Mouse (Mus musculus): ENCODE results near the gene Vps51. TPM values are rescaled to one million over a fixed set of nuclear protein-coding genes. Genes with fewer than 3 reads are reported as not detected.
"Not testable (repeated sequence)": the region's sequence is repeated elsewhere in the genome, so short reads cannot be mapped to it uniquely, and the experiment has no call there.

Gene Vps51
- total RNA-seq, 4 experiments from 2014 or later: 66.2 to 92.3 (median 81.3) TPM

GRCm38 (mm10) chr19:6047154-6047898, 29.7 kb downstream of the Vps51 start:
- no peak for DNase-seq

- peak; percentile 92 for DNase-seq
Measured at GRCm38 (mm10) chr19:6046294-6047153, 30.5 kb downstream of the Vps51 start, which contains the start of gene Syvn1. Gene Syvn1 (plus strand): TSS chr19:6046576.

GRCm38 (mm10) chr19:6045366-6046293, 31.4 kb downstream of the Vps51 start:
- no peak for DNase-seq

- not testable (repeated sequence) for DNase-seq
Measured at GRCm38 (mm10) chr19:6044102-6044501, 32.9 kb downstream of the Vps51 start.

GRCm38 (mm10) chr19:6042293-6042692, 34.7 kb downstream of the Vps51 start:
- no peak for DNase-seq

GRCm38 (mm10) chr19:6040002-6040401, 37.0 kb downstream of the Vps51 start:
- no peak for DNase-seq

GRCm38 (mm10) chr19:6038326-6038725, 38.7 kb downstream of the Vps51 start:
- no peak for DNase-seq

- no peak for DNase-seq
Measured at GRCm38 (mm10) chr19:6037695-6038094, 39.3 kb downstream of the Vps51 start.

- DNase-seq: no peak
Measured at GRCm38 (mm10) chr19:6035966-6036585, 41.0 kb downstream of the Vps51 start.

GRCm38 (mm10) chr19:6030520-6031280, 46.3 kb downstream of the Vps51 start:
- DNase-seq: no peak

- no peak for DNase-seq
Measured at GRCm38 (mm10) chr19:6029426-6029825, 47.6 kb downstream of the Vps51 start.

GRCm38 (mm10) chr19:6028991-6029390, 48.0 kb downstream of the Vps51 start:
- DNase-seq: no peak

- peak; percentile 81 for DNase-seq
Measured at GRCm38 (mm10) chr19:6023930-6024329, 53.1 kb downstream of the Vps51 start.

GRCm38 (mm10) chr19:6023059-6023458, 54.0 kb downstream of the Vps51 start:
- DNase-seq: no peak

GRCm38 (mm10) chr19:6020276-6020675, 56.8 kb downstream of the Vps51 start:
- DNase-seq: no peak

GRCm38 (mm10) chr19:6018142-6019089, 58.6 kb downstream of the Vps51 start:
- peak; percentile 77 for DNase-seq
